20 mouse cellular contexts compared by ENCODE assay signal in the genomic region with DNA sequence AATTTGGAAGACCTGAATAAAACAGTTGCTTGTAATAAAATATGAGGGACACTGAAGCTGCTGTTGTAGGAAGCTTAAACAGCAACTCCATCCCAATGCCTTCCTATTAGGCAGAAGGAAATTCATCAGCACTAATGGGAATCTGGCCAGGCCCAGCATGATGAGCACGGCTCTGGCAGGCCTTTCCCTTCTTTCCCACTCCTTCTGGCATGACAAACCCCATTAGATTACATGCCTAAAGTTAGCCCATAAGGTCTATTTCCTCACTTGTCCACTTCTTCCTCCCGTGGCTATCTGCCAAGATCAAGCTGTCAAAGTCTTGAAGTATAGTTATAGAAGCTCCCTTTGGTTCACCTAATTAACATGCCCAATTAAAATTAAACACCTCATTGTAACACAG.
A peak's percentile ranks its signal among the peaks of the same experiment; 100 is the strongest.
DNase-seq lines count a peak whose midpoint lies in the region; ATAC-seq lines count a peak whose summit lies in the region.
"Had no signal": no experiment of that assay in that cellular context is flagged by ENCODE, and none has a peak within 500 bp of the region (broad histone marks: within the 10 kb centered on the region; RNA-seq: fewer than 3 reads in every experiment).

No protein-coding gene starts in this region.

- H3K4me1 ChIP-seq in forebrain, embryonic 14.5 days (ENCODE audit: control insufficient read depth, insufficient read depth, low read length): no peaks in the 10 kb centered on the region
- no peaks in the 10 kb centered on the region for H3K4me1 ChIP-seq in forebrain, embryonic 12.5 days
- H3K4me1 ChIP-seq: embryonic facial prominence, embryonic 13.5 days; heart, embryonic 15.5 days; intestine, embryonic 15.5 days; midbrain, embryonic 15.5 days had no signal

- H3K27ac ChIP-seq in forebrain, embryonic 14.5 days (ENCODE audit: low read depth, low read length): no peak overlapping the region
- H3K27ac ChIP-seq in forebrain, embryonic 12.5 days: no peak overlapping the region
- H3K27ac ChIP-seq: embryonic facial prominence, embryonic 13.5 days; heart, embryonic 15.5 days; intestine, embryonic 15.5 days; midbrain, embryonic 15.5 days had no signal

- ATAC-seq in forebrain, embryonic 14.5 days: peak; percentile 74
- ATAC-seq in forebrain, embryonic 12.5 days (ENCODE audit: low FRiP score): no peak
- ATAC-seq: intestine, embryonic 15.5 days; midbrain, embryonic 15.5 days had no signal

- no peak overlapping the region for H3K4me2 ChIP-seq in forebrain, embryonic 14.5 days (ENCODE audit: low read length)
- no peak overlapping the region for H3K4me2 ChIP-seq in forebrain, embryonic 12.5 days
- H3K4me2 ChIP-seq: embryonic facial prominence, embryonic 13.5 days; heart, embryonic 15.5 days; intestine, embryonic 15.5 days; midbrain, embryonic 15.5 days had no signal

- no peaks in the 10 kb centered on the region for H3K27me3 ChIP-seq in forebrain, embryonic 14.5 days (replicated peaks; ENCODE audit: control insufficient read depth, insufficient read depth, low read length)
- no peaks in the 10 kb centered on the region for H3K27me3 ChIP-seq in forebrain, embryonic 12.5 days
- H3K27me3 ChIP-seq: embryonic facial prominence, embryonic 13.5 days; heart, embryonic 15.5 days; intestine, embryonic 15.5 days; midbrain, embryonic 15.5 days had no signal

- intact Hi-C loops in left cerebral cortex, postnatal 4 days (cut with DNase I): no loop called here
- intact Hi-C loops in left cerebral cortex, postnatal 36 days (cut with DNase I): no loop called here

- no peak overlapping the region for H3K9ac ChIP-seq in forebrain, embryonic 14.5 days (ENCODE audit: low read length)
- H3K9ac ChIP-seq in forebrain, embryonic 12.5 days: no peak overlapping the region
- H3K9ac ChIP-seq: embryonic facial prominence, embryonic 13.5 days; heart, embryonic 15.5 days; intestine, embryonic 15.5 days; midbrain, embryonic 15.5 days had no signal

- H3K9me3 ChIP-seq in forebrain, embryonic 14.5 days (replicated peaks; ENCODE audit: control insufficient read depth, low read length): no peaks in the 10 kb centered on the region
- no peaks in the 10 kb centered on the region for H3K9me3 ChIP-seq in forebrain, embryonic 12.5 days
- H3K9me3 ChIP-seq: embryonic facial prominence, embryonic 13.5 days; heart, embryonic 15.5 days; intestine, embryonic 15.5 days; midbrain, embryonic 15.5 days had no signal

- peak; percentile 71 for DNase-seq in forebrain, embryonic 14.5 days (ENCODE audit: low spot score)
- peak; percentile 65 for DNase-seq in left cerebral cortex, postnatal 4 days
- DNase-seq in left cerebral cortex, postnatal 36 days (ENCODE audit: low spot score in 2 of 2): no peak
- peak; percentile 86 to 88 for DNase-seq in cerebellum, postnatal 14 days
- no peak for DNase-seq in B cell, adult 2 months
- DNase-seq in urinary bladder, postnatal 25 days (ENCODE audit: low spot score): no peak
- DNase-seq: adrenal gland, postnatal 10 days; embryo, embryonic 11 days; heart, postnatal 4 days; kidney, adult 9 months; kidney, postnatal 14 days; lung, postnatal 4 days; thymus, postnatal 25 days had no signal

- WGBS in forebrain, embryonic 14.5 days: 34% methylated on average over 2 of the region's 2 CpGs
- 59% methylated on average over 2 of the region's 2 CpGs for WGBS in forebrain, embryonic 12.5 days

- H3K36me3 ChIP-seq in forebrain, embryonic 14.5 days (ENCODE audit: control insufficient read depth, insufficient read depth, low read length): no peaks in the 10 kb centered on the region
- no peaks in the 10 kb centered on the region for H3K36me3 ChIP-seq in forebrain, embryonic 12.5 days (replicated peaks)
- H3K36me3 ChIP-seq: embryonic facial prominence, embryonic 13.5 days; heart, embryonic 15.5 days; intestine, embryonic 15.5 days; midbrain, embryonic 15.5 days had no signal

- H3K4me3 ChIP-seq in forebrain, embryonic 14.5 days (ENCODE audit: low read depth, low read length): no peak overlapping the region
- H3K4me3 ChIP-seq in forebrain, embryonic 12.5 days (replicated peaks): no peak overlapping the region
- H3K4me3 ChIP-seq: embryonic facial prominence, embryonic 13.5 days; erythroblast, embryonic 14.5 days; heart, embryonic 15.5 days; intestine, embryonic 15.5 days; midbrain, embryonic 15.5 days; myocyte had no signal

Comparison
In these comparisons a context has a peak if more than half of its experiments do, and no peak if none do; other contexts are left out.
1. DNase-seq: peak in forebrain, embryonic 14.5 days (single experiment), left cerebral cortex, postnatal 4 days (single experiment) and cerebellum, postnatal 14 days (2 of 2); none in left cerebral cortex, postnatal 36 days (0 of 2), B cell, adult 2 months (0 of 2) and urinary bladder, postnatal 25 days (single experiment).